Mouse (Mus musculus) limb, embryonic 15.5 days (tissue): ENCODE data around the gene Vgf. TPM values are rescaled to one million over a fixed set of nuclear protein-coding genes. Genes with fewer than 3 reads are reported as not detected.

Experiments used
- ATAC-seq: fragments of 200-750 bp; cut with Nextera tagmentation; 2 replicates; pipeline ENCODE4 v1.8.0; 2017; ENCODE audit warnings: low read depth, moderate TSS enrichment; ENCODE audit not compliant: insufficient number of reproducible peaks, low FRiP score, low TSS enrichment
- H3K27ac ChIP-seq: fragments of 300-500 bp; sonication (generic); 2 replicates; pipeline ENCODE4 v1.5.1; 2015; ENCODE audit warnings: moderate library complexity, mild to moderate bottlenecking, inconsistent platforms
- H3K27me3 ChIP-seq: fragments of 300-500 bp; sonication (generic); 2 replicates; pipeline ENCODE4 v1.6.1; 2015; ENCODE audit warnings: inconsistent platforms
- H3K36me3 ChIP-seq: fragments of 300-500 bp; sonication (generic); 2 replicates; pipeline ENCODE4 v1.6.1; 2015; ENCODE audit warnings: inconsistent platforms
- H3K4me1 ChIP-seq: fragments of 300-500 bp; sonication (generic); 2 replicates; pipeline ENCODE4 v1.6.1; 2015; ENCODE audit warnings: inconsistent platforms
- H3K4me2 ChIP-seq: fragments of 300-500 bp; sonication (generic); 2 replicates; pipeline ENCODE4 v1.6.1; 2015; ENCODE audit warnings: mild to moderate bottlenecking, inconsistent platforms
- H3K4me3 ChIP-seq: fragments of 300-500 bp; sonication (generic); 2 replicates; pipeline ENCODE4 v1.5.1; 2015; ENCODE audit warnings: mild to moderate bottlenecking, inconsistent platforms
- H3K9ac ChIP-seq: fragments of 300-500 bp; sonication (generic); 2 replicates; pipeline ENCODE4 v1.6.1; 2015; ENCODE audit warnings: inconsistent platforms
- H3K9me3 ChIP-seq: fragments of 300-500 bp; sonication (generic); 2 replicates; pipeline ENCODE4 v1.6.1; 2016; ENCODE audit warnings: inconsistent platforms
- WGBS: fragments of 180-500 bp; shearing (Covaris S2); methylation state at CpG from one replicate; pipeline ENCODE4 v1.1.7; 2015; 5-methylcytosine and 5-hydroxymethylcytosine counted together
- microRNA counts: library from miRNA; unstranded; fragments of <30 nt; microRNA quantifications from one replicate; lab custom pipeline; 2016
- microRNA-seq: library from miRNA; unstranded; fragments of <30 nt; microRNA quantifications from one replicate; pipeline ENCODE4, GENCODE M21; 2016
- polyA plus RNA-seq: library from polyadenylated mRNA; unstranded; fragments of >200 nt; fragmentation: Nextera tagmentation; extraction: Ambion mirVana; gene quantifications from 2 replicates; pipeline ENCODE4 v1.2.1, GENCODE M21; 2015

Vgf gene
- polyA plus RNA-seq, 1 experiment from 2014 or later: 0.06 TPM

- no peak overlapping the region for H3K9ac ChIP-seq
- no peaks in the 10 kb centered on the region for H3K36me3 ChIP-seq
- H3K4me3 ChIP-seq: no peak overlapping the region
- H3K4me2 ChIP-seq: no peak overlapping the region
- ATAC-seq: no peak
- WGBS: 25% methylated on average over 6 of the region's 6 CpGs
- no peaks in the 10 kb centered on the region for H3K9me3 ChIP-seq
- no peak overlapping the region for H3K27ac ChIP-seq
- no peaks in the 10 kb centered on the region for H3K27me3 ChIP-seq
- H3K4me1 ChIP-seq: peaks cover 21% of the 10 kb centered on the region
Observed at GRCm38 (mm10) chr5:137074191-137074651, 48.0 kb downstream of the Vgf start.

- 71% methylated on average over 6 of the region's 6 CpGs for WGBS
- H3K27ac ChIP-seq: peak overlapping the region; percentile 47; the same call in 1 of the 2 replicates
- no peak overlapping the region for H3K9ac ChIP-seq
- peaks cover 21% of the 10 kb centered on the region for H3K4me1 ChIP-seq
- H3K27me3 ChIP-seq: no peaks in the 10 kb centered on the region
- no peak for ATAC-seq
- no peak overlapping the region for H3K4me3 ChIP-seq
- no peaks in the 10 kb centered on the region for H3K9me3 ChIP-seq
- no peak overlapping the region for H3K4me2 ChIP-seq
- H3K36me3 ChIP-seq: no peaks in the 10 kb centered on the region
Observed at GRCm38 (mm10) chr5:137075726-137076125, 49.5 kb downstream of the Vgf start.

- Histone ChIP-seq H3K36me3 (no peaks in the 10 kb centered on the region), H3K4me3 (no peak overlapping the region), H3K4me2 (no peak overlapping the region), H3K9me3 (no peaks in the 10 kb centered on the region), H3K9ac (no peak overlapping the region), H3K27me3 (no peaks in the 10 kb centered on the region), H3K4me1 (peaks cover 21% of the 10 kb centered on the region), H3K27ac (peak overlapping the region; percentile 47; the same call in 1 of the 2 replicates)
- ATAC-seq: no peak
- 43% methylated on average over 12 of the region's 12 CpGs for WGBS
Observed at GRCm38 (mm10) chr5:137076191-137076930, 50.2 kb downstream of the Vgf start.

GRCm38 (mm10) chr5:137077187-137077586 is 51.0 kb downstream of the Vgf start:
- 83% methylated on average over 7 of the region's 7 CpGs for WGBS
- no peak overlapping the region for H3K9ac ChIP-seq
- H3K9me3 ChIP-seq: no peaks in the 10 kb centered on the region
- no peak for ATAC-seq
- H3K36me3 ChIP-seq: no peaks in the 10 kb centered on the region
- H3K4me2 ChIP-seq: no peak overlapping the region
- no peaks in the 10 kb centered on the region for H3K27me3 ChIP-seq
- no peak overlapping the region for H3K4me3 ChIP-seq
- H3K27ac ChIP-seq: no peak overlapping the region
- H3K4me1 ChIP-seq: peaks cover 15% of the 10 kb centered on the region

GRCm38 (mm10) chr5:137078041-137078440 is 51.8 kb downstream of the Vgf start:
- Histone ChIP-seq H3K4me3 (no peak overlapping the region), H3K36me3 (no peaks in the 10 kb centered on the region)
- no peak for ATAC-seq

GRCm38 (mm10) chr5:137078616-137079015 is 52.4 kb downstream of the Vgf start:
- peaks cover 9% of the 10 kb centered on the region; the same call in 1 of the 2 replicates for H3K4me1 ChIP-seq

More at GRCm38 (mm10) chr5:137078041-137078440, 51.8 kb downstream of the Vgf start:
- H3K27me3 ChIP-seq: no peaks in the 10 kb centered on the region
- peaks cover 9% of the 10 kb centered on the region; the same call in 1 of the 2 replicates for H3K4me1 ChIP-seq
- no peak overlapping the region for H3K9ac ChIP-seq
- 85% methylated on average over 14 of the region's 14 CpGs for WGBS
- no peaks in the 10 kb centered on the region for H3K9me3 ChIP-seq
- H3K4me2 ChIP-seq: no peak overlapping the region
- no peak overlapping the region for H3K27ac ChIP-seq

GRCm38 (mm10) chr5:137079849-137080248 is 53.7 kb downstream of the Vgf start:
- ATAC-seq: no peak
- Histone ChIP-seq H3K27me3 (no peaks in the 10 kb centered on the region), H3K27ac (no peak overlapping the region), H3K9me3 (no peaks in the 10 kb centered on the region), H3K4me1 (0 out of 2 replicates have a peak, but pooled peaks cover 4% of the 10 kb centered on the region), H3K4me2 (no peak overlapping the region), H3K9ac (no peak overlapping the region), H3K4me3 (no peak overlapping the region), H3K36me3 (no peaks in the 10 kb centered on the region)
- 41% methylated on average over 5 of the region's 5 CpGs for WGBS

More at GRCm38 (mm10) chr5:137078616-137079015, 52.4 kb downstream of the Vgf start:
- ATAC-seq: no peak
- no peaks in the 10 kb centered on the region for H3K27me3 ChIP-seq
- no peaks in the 10 kb centered on the region for H3K9me3 ChIP-seq
- no peaks in the 10 kb centered on the region for H3K36me3 ChIP-seq
- H3K4me3 ChIP-seq: no peak overlapping the region
- H3K9ac ChIP-seq: no peak overlapping the region
- H3K4me2 ChIP-seq: no peak overlapping the region
- H3K27ac ChIP-seq: no peak overlapping the region
- 31% methylated on average over 6 of the region's 6 CpGs for WGBS

MicroRNAs encoded within 50 kb of the gene (microRNA counts, 519-probe panel; counts per million panel counts)
- microRNA mmu-miR-702 (lab: Ali Mortazavi, UCI): not detected

Small RNA genes within 50 kb of the gene (microRNA-seq; reads per million reads assigned to microRNA genes)
- 22.9 reads per million, percentile 33 among the genes with 10 or more reads in this experiment for gene Mir702

Other genes with a start within 250 kb of the Vgf start
- gene Col26a1, start 143.2 kb upstream of the Vgf start, polyA plus RNA-seq: 112 and 115 TPM in 2 replicates
- gene Ift22, start 118.2 kb upstream of the Vgf start, polyA plus RNA-seq: 56.2 and 60.5 TPM in 2 replicates
- 228 and 240 TPM in 2 replicates for gene Fis1, start 73.1 kb upstream of the Vgf start, polyA plus RNA-seq
- gene Cldn15, start 59.8 kb upstream of the Vgf start, polyA plus RNA-seq: 0.15 and 1.0 TPM in 2 replicates
- 61.4 and 73.5 TPM in 2 replicates for gene Plod3, start 39.4 kb upstream of the Vgf start, polyA plus RNA-seq
- gene Znhit1, start 38.4 kb upstream of the Vgf start, polyA plus RNA-seq: 96.7 and 106 TPM in 2 replicates
- gene Ap1s1, start 19.7 kb downstream of the Vgf start, polyA plus RNA-seq: 161 and 178 TPM in 2 replicates
- gene Serpine1, start 45.9 kb downstream of the Vgf start, polyA plus RNA-seq: 0.52 and 0.65 TPM in 2 replicates
- 7.6 and 8.8 TPM in 2 replicates for gene Trim56, start 89.8 kb downstream of the Vgf start, polyA plus RNA-seq
- not detected in 2 replicates for gene Muc3, start 122.9 kb downstream of the Vgf start, polyA plus RNA-seq
- 0.08 and 0.12 TPM in 2 replicates for gene Muc3a, start 186.0 kb downstream of the Vgf start, polyA plus RNA-seq